Mouse (Mus musculus) E14TG2a.4 (cell line): Measurements from ENCODE around the gene Pcbd1.
"Not testable (repeated sequence)": the region's sequence is repeated elsewhere in the genome, so short reads cannot be mapped to it uniquely, and the experiment has no call there.

Source experiments
- H3K27me3 ChIP-seq: 2 replicates; pipeline ENCODE4 v1.6.1; 2014; ENCODE audit warnings: low read length, control low read depth; ENCODE audit not compliant: insufficient read depth
- H3K36me3 ChIP-seq: 2 replicates; pipeline ENCODE4 v1.6.1; 2014; ENCODE audit warnings: low read length, control low read depth; ENCODE audit not compliant: insufficient read depth
- H3K4me1 ChIP-seq: replicated peaks from 2 replicates; pipeline ENCODE4 v1.6.1; 2014; ENCODE audit warnings: low read depth, low read length, control low read depth
- H3K4me3 ChIP-seq: replicated peaks from 2 replicates; pipeline ENCODE4 v1.5.1; 2014; ENCODE audit warnings: mild to moderate bottlenecking, low read length
- H3K9me3 ChIP-seq: 2 replicates; pipeline ENCODE4 v1.6.1; 2014; ENCODE audit warnings: low read length, control low read depth
- CTCF ChIP-seq: conservative IDR thresholded peaks from 2 replicates; pipeline ENCODE4 v1.5.1; 2014; ENCODE audit warnings: low read length
- NANOG ChIP-seq: IDR thresholded peaks from 2 replicates; pipeline ENCODE4 v1.6.1; 2014; ENCODE audit warnings: borderline replicate concordance, low read length, mixed read lengths
- POU5F1 ChIP-seq: IDR thresholded peaks from 2 replicates; pipeline ENCODE4 v1.6.1; 2014; ENCODE audit warnings: low read length, borderline replicate concordance

Pcbd1 gene

GRCm38 (mm10) chr10:61085364-61085763 is 3.8 kb upstream of the Pcbd1 start:
- Histone ChIP-seq H3K4me3 (no peak overlapping the region), H3K9me3 (no peaks in the 10 kb centered on the region), H3K4me1 (peaks cover 44% of the 10 kb centered on the region), H3K36me3 (no peaks in the 10 kb centered on the region), H3K27me3 (no peaks in the 10 kb centered on the region)
- TF ChIP-seq POU5F1 = no peak
- no peak for TF ChIP-seq NANOG
- TF ChIP-seq CTCF = no peak

DNA sequence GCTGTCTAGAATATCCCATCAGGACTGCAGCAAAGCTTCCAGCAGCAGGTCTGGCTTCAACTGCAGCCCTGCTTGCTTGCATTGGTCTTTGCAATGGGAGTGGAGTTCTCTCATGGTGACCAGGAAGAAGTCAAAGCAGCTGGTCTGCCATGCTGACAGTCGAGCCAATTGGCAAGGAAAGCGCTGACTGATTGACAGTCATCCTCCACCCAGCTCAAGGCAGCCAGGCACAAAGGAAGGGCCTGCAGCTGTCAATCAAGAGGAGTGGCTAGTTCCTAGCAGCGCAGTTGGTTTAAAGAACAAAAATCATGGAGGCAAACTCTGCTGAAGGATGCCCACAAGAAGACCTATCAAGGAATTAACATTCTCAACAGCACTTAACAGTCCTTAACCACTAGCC is 2.6 kb upstream of the Pcbd1 start:
- Histone ChIP-seq H3K4me3 (no peak overlapping the region), H3K9me3 (no peaks in the 10 kb centered on the region), H3K27me3 (no peaks in the 10 kb centered on the region), H3K36me3 (no peaks in the 10 kb centered on the region), H3K4me1 (peaks cover 38% of the 10 kb centered on the region)
- no peak for TF ChIP-seq POU5F1

DNA sequence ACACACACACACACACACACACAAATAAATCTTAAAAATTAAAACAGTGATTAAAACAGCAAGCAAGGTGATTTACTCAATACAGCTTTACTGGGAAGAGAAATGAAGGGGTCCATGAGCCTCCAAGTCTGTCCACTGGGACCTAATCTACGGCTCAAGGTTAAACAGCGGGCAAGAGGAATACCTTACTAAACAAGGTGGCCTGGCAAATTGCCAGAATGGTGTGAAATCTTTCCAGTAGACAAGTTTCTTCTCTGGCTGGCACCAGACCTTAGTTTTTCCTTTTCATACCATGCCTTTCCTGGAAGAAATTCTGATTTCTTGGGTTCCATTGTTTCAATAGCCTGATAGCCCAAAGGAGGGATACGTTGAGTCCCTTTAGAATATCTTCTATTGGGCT is 663 bp upstream of the Pcbd1 start:
- H3K4me1 ChIP-seq = peaks cover 34% of the 10 kb centered on the region
- TF ChIP-seq NANOG (no peak), POU5F1 (no peak), CTCF (no peak)
- no peaks in the 10 kb centered on the region for H3K36me3 ChIP-seq
- H3K9me3 ChIP-seq = no peaks in the 10 kb centered on the region
- H3K4me3 ChIP-seq = no peak overlapping the region
- H3K27me3 ChIP-seq = no peaks in the 10 kb centered on the region

DNA sequence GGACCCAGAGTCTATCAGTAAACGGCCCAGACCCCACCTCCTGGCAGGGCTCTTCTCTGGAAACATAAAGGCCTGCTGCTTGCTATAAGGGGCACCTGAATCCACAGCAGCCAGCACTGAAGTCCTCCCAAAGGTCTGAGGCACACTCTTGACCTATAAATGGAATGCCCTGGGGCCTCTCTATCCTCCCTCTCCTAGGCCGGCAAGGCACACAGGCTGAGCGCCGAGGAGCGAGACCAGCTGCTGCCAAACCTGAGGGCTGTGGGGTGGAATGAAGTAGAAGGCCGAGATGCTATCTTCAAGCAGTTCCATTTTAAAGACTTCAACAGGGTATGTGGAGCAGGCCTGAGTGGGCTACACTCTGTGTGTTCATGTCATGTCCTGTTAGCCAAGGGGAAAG is 2.7 kb downstream of the Pcbd1 start:
- Histone ChIP-seq H3K27me3 (no peaks in the 10 kb centered on the region), H3K4me3 (no peak overlapping the region), H3K36me3 (no peaks in the 10 kb centered on the region), H3K9me3 (no peaks in the 10 kb centered on the region), H3K4me1 (peaks cover 23% of the 10 kb centered on the region)
- TF ChIP-seq NANOG (no peak), CTCF (no peak)

- Histone ChIP-seq H3K36me3 (peaks cover 99% of the 10 kb centered on the region), H3K4me3 (no peak overlapping the region), H3K27me3 (no peaks in the 10 kb centered on the region), H3K4me1 (no peaks in the 10 kb centered on the region), H3K9me3 (no peaks in the 10 kb centered on the region)
- TF ChIP-seq NANOG (no peak), CTCF (no peak), POU5F1 (no peak)
Observed at GRCm38 (mm10) chr10:61103564-61104114, 14.5 kb downstream of the Pcbd1 start.

- Histone ChIP-seq H3K27me3 (no peaks in the 10 kb centered on the region), H3K4me1 (no peaks in the 10 kb centered on the region), H3K9me3 (no peaks in the 10 kb centered on the region), H3K36me3 (peaks cover 54% of the 10 kb centered on the region), H3K4me3 (no peak overlapping the region)
- no peak for TF ChIP-seq POU5F1
Observed at GRCm38 (mm10) chr10:61114246-61114720, 25.2 kb downstream of the Pcbd1 start.

DNA sequence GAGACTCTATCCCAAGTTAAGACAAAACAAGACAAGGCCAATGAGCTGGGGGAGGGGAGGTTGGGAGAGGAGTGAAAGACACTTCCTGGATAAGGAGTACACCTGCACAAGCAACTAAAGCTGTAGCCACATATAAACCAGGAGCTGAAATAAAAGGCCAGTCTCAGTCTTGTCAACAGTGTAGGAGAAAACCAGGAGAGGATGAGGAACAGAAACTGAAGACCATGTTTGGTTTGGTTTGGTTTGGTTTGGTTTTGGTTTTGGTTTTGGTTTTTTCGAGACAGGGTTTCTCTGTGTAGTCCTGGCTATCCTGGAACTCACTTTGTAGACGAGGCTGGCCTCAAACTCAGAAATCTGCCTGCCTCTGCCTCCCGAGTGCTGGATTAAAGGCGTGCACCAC is 32.6 kb downstream of the Pcbd1 start:
- peaks cover 36% of the 10 kb centered on the region for H3K36me3 ChIP-seq
- H3K4me1 ChIP-seq, H3K27me3 ChIP-seq, H3K9me3 ChIP-seq, H3K4me3 ChIP-seq: not testable (repeated sequence)

DNA sequence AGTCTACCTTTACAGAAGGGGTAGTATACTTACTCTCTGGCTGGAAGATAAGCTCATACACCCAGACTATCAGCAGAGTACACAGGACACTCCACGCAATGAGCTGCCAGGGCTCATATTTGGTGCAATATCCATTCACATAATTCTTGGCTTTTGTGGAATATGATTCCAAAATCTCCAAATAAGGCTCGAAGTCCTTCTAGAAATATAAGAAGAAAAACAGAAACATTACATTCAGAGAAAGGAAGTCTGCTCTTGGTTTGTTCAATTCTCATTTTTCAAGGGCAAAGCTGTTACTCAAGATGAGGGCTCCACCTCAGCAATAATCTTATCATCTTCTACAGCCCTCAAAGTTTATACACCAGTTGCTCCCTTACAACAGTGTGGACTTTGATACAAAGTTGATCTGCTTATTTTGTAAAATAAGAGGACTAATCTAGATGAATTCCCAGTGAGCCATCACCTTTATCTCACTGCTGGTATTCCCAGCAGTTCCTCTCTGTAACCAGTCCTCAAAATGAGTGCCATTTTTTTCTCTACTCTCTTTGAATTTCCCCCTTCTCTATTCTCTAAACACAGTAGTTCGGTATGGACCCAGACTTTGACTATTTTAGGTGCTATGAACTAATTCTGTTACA is 34.3 kb downstream of the Pcbd1 start:
- no peak for TF ChIP-seq CTCF
- H3K27me3 ChIP-seq = no peaks in the 10 kb centered on the region

GRCm38 (mm10) chr10:61124462-61124861 is 35.3 kb downstream of the Pcbd1 start:
- Histone ChIP-seq H3K36me3 (peaks cover 20% of the 10 kb centered on the region), H3K4me3 (no peak overlapping the region), H3K9me3 (no peaks in the 10 kb centered on the region), H3K27me3 (no peaks in the 10 kb centered on the region), H3K4me1 (no peaks in the 10 kb centered on the region)
- TF ChIP-seq NANOG (no peak), POU5F1 (no peak), CTCF (no peak)

More for the DNA sequence above, 34.3 kb downstream of the Pcbd1 start:
- Histone ChIP-seq H3K9me3 (no peaks in the 10 kb centered on the region), H3K4me1 (no peaks in the 10 kb centered on the region), H3K4me3 (no peak overlapping the region), H3K36me3 (peaks cover 29% of the 10 kb centered on the region)
